ENCODE assay signal across 23 mouse cellular contexts in the genomic region with DNA sequence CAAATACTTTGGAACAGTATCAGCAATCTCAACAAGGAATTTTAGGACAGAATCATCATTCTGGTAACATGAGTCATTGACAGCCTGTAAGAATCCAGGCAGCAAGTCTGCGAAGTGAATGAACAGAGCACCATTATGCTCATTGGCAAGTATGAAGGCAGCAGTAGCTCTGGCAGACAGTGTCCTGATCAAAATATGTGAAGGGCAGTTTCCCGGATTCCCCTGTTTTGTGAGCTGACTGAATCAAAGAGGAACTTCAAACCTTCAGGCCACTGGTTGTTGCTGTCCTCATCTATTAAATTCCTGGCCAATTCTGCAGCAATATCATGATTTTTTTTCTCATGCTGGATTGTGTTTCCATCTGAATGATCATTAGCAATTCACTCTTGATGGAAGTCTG. TPM values are rescaled to one million over a fixed set of nuclear protein-coding genes. Genes with fewer than 3 reads are reported as not detected.
DNase-seq lines count a peak whose midpoint lies in the region; ATAC-seq and TF ChIP-seq lines count a peak whose summit lies in the region.
"Had no signal": no experiment of that assay in that cellular context is flagged by ENCODE, and none has a peak within 500 bp of the region (broad histone marks: within the 10 kb centered on the region; RNA-seq: fewer than 3 reads in every experiment).

No protein-coding gene starts in this region.

- H3K4me3 ChIP-seq in forebrain, postnatal 0 days (ENCODE audit: low read depth, low read length) = no peak overlapping the region
- H3K4me3 ChIP-seq: embryonic facial prominence, embryonic 10.5 days; embryonic facial prominence, embryonic 12.5 days; forebrain, embryonic 10.5 days; forebrain, embryonic 12.5 days had no signal

- H3K27me3 ChIP-seq in forebrain, postnatal 0 days (ENCODE audit: insufficient read depth, low read length) = no peaks in the 10 kb centered on the region
- H3K27me3 ChIP-seq: embryonic facial prominence, embryonic 12.5 days; forebrain, embryonic 12.5 days had no signal

- no peaks in the 10 kb centered on the region for H3K4me1 ChIP-seq in forebrain, postnatal 0 days (ENCODE audit: insufficient read depth)
- H3K4me1 ChIP-seq: embryonic facial prominence, embryonic 10.5 days; embryonic facial prominence, embryonic 12.5 days; forebrain, embryonic 10.5 days; forebrain, embryonic 12.5 days had no signal

- no peak overlapping the region for H3K27ac ChIP-seq in forebrain, postnatal 0 days (ENCODE audit: low read depth, low read length)
- H3K27ac ChIP-seq: embryonic facial prominence, embryonic 10.5 days; embryonic facial prominence, embryonic 12.5 days; forebrain, embryonic 10.5 days; forebrain, embryonic 12.5 days had no signal

- no peak overlapping the region for H3K9ac ChIP-seq in forebrain, postnatal 0 days
- H3K9ac ChIP-seq: embryonic facial prominence, embryonic 12.5 days; forebrain, embryonic 12.5 days had no signal

- no peak for ATAC-seq in forebrain, postnatal 0 days
- ATAC-seq: forebrain, embryonic 14.5 days; forebrain, embryonic 16.5 days had no signal

- no peak for TF ChIP-seq CTCF in forebrain, postnatal 0 days (IDR thresholded peaks at IDR 0.05; ENCODE audit: low read depth)

- H3K4me2 ChIP-seq in forebrain, postnatal 0 days (ENCODE audit: low read depth) = no peak overlapping the region
- H3K4me2 ChIP-seq: embryonic facial prominence, embryonic 12.5 days; forebrain, embryonic 12.5 days had no signal

- 78% methylated on average over 2 of the region's 2 CpGs for WGBS in forebrain, postnatal 0 days

- DNase-seq in 3T3-L1 (ENCODE audit: low read depth, low spot score) (peak; percentile 32), NIH3T3 (ENCODE audit: low read depth) (peak; percentile 1)
- peak; percentile 7 for DNase-seq in fibroblast of lung, adult 2 months (ENCODE audit: low read depth)
- DNase-seq in right cerebral cortex, postnatal 14 days = no peak
- DNase-seq in forebrain, postnatal 0 days = no peak
- DNase-seq: adrenal gland, adult 2 months; adrenal gland, postnatal 10 days; adrenal gland, postnatal 25 days; cerebellum, adult 11-12 months; cerebellum, adult 2 months; cerebellum, adult 9-11 months; cerebellum, postnatal 14 days; cerebellum, postnatal 36 days had no signal

- H3K36me3 ChIP-seq in forebrain, postnatal 0 days (ENCODE audit: insufficient read depth) = no peaks in the 10 kb centered on the region
- H3K36me3 ChIP-seq: embryonic facial prominence, embryonic 10.5 days; embryonic facial prominence, embryonic 12.5 days; forebrain, embryonic 10.5 days; forebrain, embryonic 12.5 days had no signal

- no peaks in the 10 kb centered on the region for H3K9me3 ChIP-seq in forebrain, postnatal 0 days (ENCODE audit: low read length)
- H3K9me3 ChIP-seq: embryonic facial prominence, embryonic 10.5 days; embryonic facial prominence, embryonic 12.5 days; forebrain, embryonic 10.5 days; forebrain, embryonic 12.5 days had no signal

RNA-seq across cellular contexts. Expression of gene Fnd3c2, which starts 29.3 kb away (rescaled TPM):
- total RNA-seq in forebrain, postnatal 0 days (2014; rRNA removed) = not detected in 2 replicates
- polyA plus RNA-seq in forebrain, postnatal 0 days (2015; fragmentation: Nextera tagmentation; extraction: Ambion mirVana) = not detected in 2 replicates
- total RNA-seq: adrenal gland, adult 2 months; adrenal gland, postnatal 25 days; MEL had no signal
- polyA plus RNA-seq: adrenal gland, adult 2 months; C2C12; cerebellum, adult 2 months; cortical plate, adult 2 months; embryonic facial prominence, embryonic 10.5 days; embryonic facial prominence, embryonic 12.5 days; embryonic facial prominence, embryonic 14.5 days; forebrain, embryonic 10.5 days; forebrain, embryonic 12.5 days; forebrain, embryonic 14.5 days; forebrain, embryonic 16.5 days had no signal

Comparison
In these comparisons a context has a peak if more than half of its experiments do, and no peak if none do; other contexts are left out.
1. DNase-seq: peak in 3T3-L1 (single experiment), NIH3T3 (single experiment) and fibroblast of lung, adult 2 months (single experiment); none in right cerebral cortex, postnatal 14 days (single experiment) and forebrain, postnatal 0 days (single experiment).